Mouse (Mus musculus) heart, embryonic 12.5 days (tissue): ENCODE data around the gene Sfxn3. TPM values are rescaled to one million over a fixed set of nuclear protein-coding genes. Genes with fewer than 3 reads are reported as not detected.

ENCODE experiments used
- ATAC-seq: fragments of 200-750 bp; cut with Nextera tagmentation; 2 replicates; pipeline ENCODE4 v1.8.0; 2017; ENCODE audit warnings: moderate TSS enrichment, moderate library complexity; ENCODE audit not compliant: insufficient number of reproducible peaks, low FRiP score
- H3K27ac ChIP-seq: fragments of 300-500 bp; sonication (generic); 2 replicates; pipeline ENCODE4 v1.5.1; 2016; ENCODE audit warnings: mild to moderate bottlenecking, moderate library complexity; ENCODE audit not compliant: poor library complexity, severe bottlenecking
- H3K27me3 ChIP-seq: fragments of 300-500 bp; sonication (generic); replicated peaks from 2 replicates; pipeline ENCODE4 v1.6.1; 2016; ENCODE audit warnings: mild to moderate bottlenecking, moderate library complexity
- H3K36me3 ChIP-seq: fragments of 300-500 bp; sonication (generic); 2 replicates; pipeline ENCODE4 v1.6.1; 2016; ENCODE audit warnings: mild to moderate bottlenecking, moderate library complexity
- H3K4me1 ChIP-seq: fragments of 300-500 bp; sonication (generic); replicated peaks from 2 replicates; pipeline ENCODE4 v1.6.1; 2016; ENCODE audit warnings: mild to moderate bottlenecking
- H3K4me2 ChIP-seq: fragments of 300-500 bp; sonication (generic); 2 replicates; pipeline ENCODE4 v1.6.1; 2016; ENCODE audit warnings: mild to moderate bottlenecking, moderate library complexity
- H3K4me3 ChIP-seq: fragments of 300-500 bp; sonication (generic); 2 replicates; pipeline ENCODE4 v1.5.1; 2016; ENCODE audit warnings: mild to moderate bottlenecking
- H3K9ac ChIP-seq: fragments of 300-500 bp; sonication (generic); 2 replicates; pipeline ENCODE4 v1.6.1; 2016; ENCODE audit warnings: mild to moderate bottlenecking, moderate library complexity
- H3K9me3 ChIP-seq: fragments of 300-500 bp; sonication (generic); replicated peaks from 2 replicates; pipeline ENCODE4 v1.6.1; 2016; ENCODE audit warnings: mild to moderate bottlenecking, moderate library complexity
- WGBS: fragments of 180-500 bp; shearing (Covaris S2); methylation state at CpG from one replicate; pipeline ENCODE4 v1.1.7; 2016; 5-methylcytosine and 5-hydroxymethylcytosine counted together
- polyA plus RNA-seq: library from polyadenylated mRNA; unstranded; fragments of >200 nt; fragmentation: Nextera tagmentation; extraction: Ambion mirVana; gene quantifications from 2 replicates; pipeline ENCODE4 v1.2.1, GENCODE M21; 2016

The Sfxn3 gene
- polyA plus RNA-seq, 1 experiment from 2014 or later: 20.4 TPM

- peaks cover 69% of the 10 kb centered on the region for H3K27me3 ChIP-seq
- no peak overlapping the region for H3K4me3 ChIP-seq
- WGBS: 10% methylated on average over 20 of the region's 20 CpGs
- H3K36me3 ChIP-seq: no peaks in the 10 kb centered on the region
- H3K9ac ChIP-seq: no peak overlapping the region
- H3K9me3 ChIP-seq: no peaks in the 10 kb centered on the region
- H3K4me1 ChIP-seq: peaks cover 63% of the 10 kb centered on the region
- peak overlapping the region; percentile 98; the same call in 1 of the 2 replicates for H3K4me2 ChIP-seq
- ATAC-seq: no peak
- H3K27ac ChIP-seq: no peak overlapping the region
Observed at GRCm38 (mm10) chr19:45077742-45078645, 30.7 kb downstream of the Sfxn3 start.

- Histone ChIP-seq H3K9ac (peak overlapping the region; percentile 53; the same call in 1 of the 2 replicates), H3K27me3 (peaks cover 72% of the 10 kb centered on the region), H3K4me1 (peaks cover 63% of the 10 kb centered on the region), H3K9me3 (no peaks in the 10 kb centered on the region), H3K4me3 (peak overlapping the region; percentile 44), H3K4me2 (peak overlapping the region; percentile 79), H3K27ac (no peak overlapping the region), H3K36me3 (no peaks in the 10 kb centered on the region)
- ATAC-seq: no peak
- WGBS: 9% methylated on average over 17 of the region's 17 CpGs
Observed at GRCm38 (mm10) chr19:45078971-45079764, 31.9 kb downstream of the Sfxn3 start.

GRCm38 (mm10) chr19:45079769-45080515, 32.6 kb downstream of the Sfxn3 start:
- no peak for ATAC-seq
- peaks cover 66% of the 10 kb centered on the region for H3K4me1 ChIP-seq
- peak overlapping the region; percentile 79 for H3K4me2 ChIP-seq
- peak overlapping the region; percentile 44 for H3K4me3 ChIP-seq
- no peaks in the 10 kb centered on the region for H3K9me3 ChIP-seq
- peaks cover 75% of the 10 kb centered on the region for H3K27me3 ChIP-seq
- under 1% methylated on average over 45 of the region's 45 CpGs for WGBS
- H3K27ac ChIP-seq: no peak overlapping the region
- H3K9ac ChIP-seq: peak overlapping the region; percentile 53
- no peaks in the 10 kb centered on the region for H3K36me3 ChIP-seq

- peak overlapping the region; percentile 53 for H3K9ac ChIP-seq
- peak overlapping the region; percentile 79 for H3K4me2 ChIP-seq
- 2% methylated on average over 17 of the region's 17 CpGs for WGBS
- peaks cover 63% of the 10 kb centered on the region for H3K4me1 ChIP-seq
- H3K4me3 ChIP-seq: peak overlapping the region; percentile 44
- H3K27me3 ChIP-seq: peaks cover 81% of the 10 kb centered on the region
- no peaks in the 10 kb centered on the region for H3K9me3 ChIP-seq
- no peak overlapping the region for H3K27ac ChIP-seq
- no peak for ATAC-seq
- H3K36me3 ChIP-seq: no peaks in the 10 kb centered on the region
Observed at GRCm38 (mm10) chr19:45080711-45081110, 33.4 kb downstream of the Sfxn3 start.

GRCm38 (mm10) chr19:45081279-45081678, 34.0 kb downstream of the Sfxn3 start:
- Histone ChIP-seq H3K27ac (no peak overlapping the region), H3K27me3 (peaks cover 83% of the 10 kb centered on the region), H3K4me3 (peak overlapping the region; percentile 21), H3K4me2 (peak overlapping the region; percentile 79), H3K9ac (no peak overlapping the region), H3K4me1 (peaks cover 57% of the 10 kb centered on the region), H3K9me3 (no peaks in the 10 kb centered on the region), H3K36me3 (no peaks in the 10 kb centered on the region)
- WGBS: 4% methylated on average over 5 of the region's 5 CpGs
- no peak for ATAC-seq

GRCm38 (mm10) chr19:45081841-45082550, 34.7 kb downstream of the Sfxn3 start:
- WGBS: 27% methylated on average over 11 of the region's 11 CpGs
- H3K4me1 ChIP-seq: peaks cover 50% of the 10 kb centered on the region
- peaks cover 82% of the 10 kb centered on the region for H3K27me3 ChIP-seq
- no peaks in the 10 kb centered on the region for H3K36me3 ChIP-seq
- no peaks in the 10 kb centered on the region for H3K9me3 ChIP-seq
- H3K4me2 ChIP-seq: no peak overlapping the region
- H3K27ac ChIP-seq: no peak overlapping the region
- H3K4me3 ChIP-seq: no peak overlapping the region
- no peak for ATAC-seq
- H3K9ac ChIP-seq: no peak overlapping the region

- Histone ChIP-seq H3K9me3 (no peaks in the 10 kb centered on the region), H3K4me2 (no peak overlapping the region), H3K4me1 (no peaks in the 10 kb centered on the region), H3K36me3 (no peaks in the 10 kb centered on the region), H3K27ac (no peak overlapping the region), H3K4me3 (no peak overlapping the region), H3K27me3 (peaks cover 16% of the 10 kb centered on the region; the same call in 1 of the 2 replicates), H3K9ac (no peak overlapping the region)
- 0 out of 2 replicates have a peak, but pooled peaks have one; percentile 18 for ATAC-seq
- WGBS: 16% methylated on average over 11 of the region's 11 CpGs
Observed at GRCm38 (mm10) chr19:45097868-45098267, 50.6 kb downstream of the Sfxn3 start.

GRCm38 (mm10) chr19:45100486-45101270, 53.4 kb downstream of the Sfxn3 start:
- H3K36me3 ChIP-seq: no peaks in the 10 kb centered on the region
- 68% methylated on average over 8 of the region's 8 CpGs for WGBS
- no peak for ATAC-seq
- no peak overlapping the region for H3K9ac ChIP-seq
- H3K4me3 ChIP-seq: no peak overlapping the region
- no peak overlapping the region for H3K4me2 ChIP-seq
- no peaks in the 10 kb centered on the region for H3K4me1 ChIP-seq
- no peak overlapping the region for H3K27ac ChIP-seq
- H3K27me3 ChIP-seq: peaks cover 44% of the 10 kb centered on the region
- no peaks in the 10 kb centered on the region for H3K9me3 ChIP-seq

- Histone ChIP-seq H3K27me3 (peaks cover 36% of the 10 kb centered on the region), H3K9me3 (no peaks in the 10 kb centered on the region), H3K36me3 (no peaks in the 10 kb centered on the region), H3K4me2 (no peak overlapping the region), H3K4me1 (no peaks in the 10 kb centered on the region), H3K27ac (no peak overlapping the region), H3K9ac (no peak overlapping the region), H3K4me3 (no peak overlapping the region)
- no peak for ATAC-seq
- WGBS: 25% methylated on average over 1 of the region's 1 CpGs
Observed at GRCm38 (mm10) chr19:45105591-45105990, 58.3 kb downstream of the Sfxn3 start.
